Mouse (Mus musculus): ENCODE data around the gene Babam2. TPM values are rescaled to one million over a fixed set of nuclear protein-coding genes. Genes with fewer than 3 reads are reported as not detected.
"Not testable (repeated sequence)": the region's sequence is repeated elsewhere in the genome, so short reads cannot be mapped to it uniquely, and the experiment has no call there.

The Babam2 gene
- total and polyA plus RNA-seq, 3 experiments: 25.2 to 32.9 (median 28.4) TPM

- Histone ChIP-seq H3K36me3 (ENCODE audit: control insufficient read depth, insufficient read depth, low read length) (no peaks in the 10 kb centered on the region), H3K4me1 (ENCODE audit: control insufficient read depth, insufficient read depth, low read length) (no peaks in the 10 kb centered on the region; the same call in 1 of the 2 replicates), H3K27me3 (ENCODE audit: control insufficient read depth, insufficient read depth, low read length) (no peaks in the 10 kb centered on the region), H3K27ac (no peak overlapping the region), H3K4me3 (no peak overlapping the region), H3K79me2 (replicated peaks; ENCODE audit: control insufficient read depth, insufficient read depth, low read length) (no peaks in the 10 kb centered on the region), H3K9ac (ENCODE audit: low read depth, low read length) (no peak overlapping the region)
- intact Hi-C loops (cut with DNase I): no loop called here
- no peak for DNase-seq
- WGBS: 78% methylated on average over 8 of the region's 8 CpGs
- TF ChIP-seq CTCF (IDR thresholded peaks at IDR 0.05) (no peak), EP300 (IDR thresholded peaks at IDR 0.05; ENCODE audit: insufficient read depth, low read depth, low read length) (no peak), POLR2A (IDR thresholded peaks at IDR 0.05; ENCODE audit: insufficient read depth, low read depth, low read length) (no peak)
Measured at GRCm38 (mm10) chr5:31792863-31793262, 95.4 kb downstream of the Babam2 start.

GRCm38 (mm10) chr5:31795414-31795813 is 97.9 kb downstream of the Babam2 start:
- H3K4me3 ChIP-seq: no peak overlapping the region
- H3K27me3 ChIP-seq (ENCODE audit: control insufficient read depth, insufficient read depth, low read length): no peaks in the 10 kb centered on the region
- TF ChIP-seq POLR2A (IDR thresholded peaks at IDR 0.05; ENCODE audit: insufficient read depth, low read depth, low read length) (no peak), EP300 (IDR thresholded peaks at IDR 0.05; ENCODE audit: insufficient read depth, low read depth, low read length) (no peak), CTCF (IDR thresholded peaks at IDR 0.05) (no peak)
- intact Hi-C loops (cut with DNase I): no loop called here
- DNase-seq: no peak
- H3K4me1 ChIP-seq (ENCODE audit: control insufficient read depth, insufficient read depth, low read length): no peaks in the 10 kb centered on the region; the same call in 1 of the 2 replicates
- 89% methylated on average over 3 of the region's 3 CpGs for WGBS
- no peaks in the 10 kb centered on the region for H3K79me2 ChIP-seq (replicated peaks; ENCODE audit: control insufficient read depth, insufficient read depth, low read length)
- no peak overlapping the region for H3K9ac ChIP-seq (ENCODE audit: low read depth, low read length)
- no peak overlapping the region for H3K27ac ChIP-seq
- no peaks in the 10 kb centered on the region for H3K36me3 ChIP-seq (ENCODE audit: control insufficient read depth, insufficient read depth, low read length)

DNA sequence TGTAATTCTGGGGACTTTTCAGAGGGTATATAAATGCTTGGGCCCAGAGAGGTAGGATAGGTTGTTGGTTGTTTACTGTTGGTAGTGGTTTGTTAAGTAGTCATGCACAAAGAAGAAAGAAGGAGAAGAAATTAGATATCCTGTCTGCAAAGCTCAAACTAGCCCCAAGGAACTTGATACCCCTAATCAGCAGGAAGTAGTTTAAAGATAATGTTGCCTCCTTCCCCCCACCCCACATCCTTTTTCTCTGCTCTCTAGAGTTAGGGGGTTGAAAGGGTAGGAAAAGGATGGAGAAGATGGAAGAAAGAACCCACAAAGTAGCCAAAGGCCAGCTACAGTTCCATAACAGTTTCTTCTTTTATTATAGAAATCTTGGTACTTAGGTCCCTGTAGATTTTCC is 99.5 kb downstream of the Babam2 start:
- Histone ChIP-seq H3K27ac (no peak overlapping the region), H3K9ac (ENCODE audit: low read depth, low read length) (no peak overlapping the region), H3K79me2 (replicated peaks; ENCODE audit: control insufficient read depth, insufficient read depth, low read length) (no peaks in the 10 kb centered on the region), H3K36me3 (ENCODE audit: control insufficient read depth, insufficient read depth, low read length) (no peaks in the 10 kb centered on the region), H3K4me1 (ENCODE audit: control insufficient read depth, insufficient read depth, low read length) (no peaks in the 10 kb centered on the region; the same call in 1 of the 2 replicates), H3K27me3 (ENCODE audit: control insufficient read depth, insufficient read depth, low read length) (no peaks in the 10 kb centered on the region), H3K4me3 (no peak overlapping the region)
- TF ChIP-seq CTCF (IDR thresholded peaks at IDR 0.05) (no peak), POLR2A (IDR thresholded peaks at IDR 0.05; ENCODE audit: insufficient read depth, low read depth, low read length) (no peak), EP300 (IDR thresholded peaks at IDR 0.05; ENCODE audit: insufficient read depth, low read depth, low read length) (no peak)
- intact Hi-C loops (cut with DNase I): no loop called here
- DNase-seq: no peak

DNA sequence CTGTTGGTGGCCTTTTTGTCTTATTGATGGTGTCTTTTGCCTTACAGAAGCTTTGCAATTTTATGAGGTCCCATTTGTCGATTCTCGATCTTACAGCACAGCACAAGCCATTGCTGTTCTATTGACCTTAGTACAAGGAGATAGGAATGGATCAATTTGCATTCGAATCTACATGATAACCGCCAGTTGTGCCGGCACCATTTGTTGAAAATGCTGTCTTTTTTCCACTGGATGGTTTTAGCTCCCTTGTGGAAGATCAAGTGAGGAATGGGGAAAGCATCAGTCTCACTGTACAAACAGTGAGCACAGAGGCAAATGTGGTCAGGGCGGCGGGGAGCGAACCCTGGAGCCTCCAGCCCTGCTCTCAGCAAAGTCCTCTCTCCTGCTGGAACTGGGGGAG is 106.7 kb downstream of the Babam2 start:
- DNase-seq; intact Hi-C loops (cut with DNase I); H3K4me3 ChIP-seq; H3K27me3 ChIP-seq (ENCODE audit: control insufficient read depth, insufficient read depth, low read length); H3K27ac ChIP-seq; H3K36me3 ChIP-seq (ENCODE audit: control insufficient read depth, insufficient read depth, low read length); H3K4me1 ChIP-seq (ENCODE audit: control insufficient read depth, insufficient read depth, low read length); H3K9ac ChIP-seq (ENCODE audit: low read depth, low read length); H3K79me2 ChIP-seq (replicated peaks; ENCODE audit: control insufficient read depth, insufficient read depth, low read length): not testable (repeated sequence)
- 93% methylated on average over 8 of the region's 8 CpGs for WGBS

DNA sequence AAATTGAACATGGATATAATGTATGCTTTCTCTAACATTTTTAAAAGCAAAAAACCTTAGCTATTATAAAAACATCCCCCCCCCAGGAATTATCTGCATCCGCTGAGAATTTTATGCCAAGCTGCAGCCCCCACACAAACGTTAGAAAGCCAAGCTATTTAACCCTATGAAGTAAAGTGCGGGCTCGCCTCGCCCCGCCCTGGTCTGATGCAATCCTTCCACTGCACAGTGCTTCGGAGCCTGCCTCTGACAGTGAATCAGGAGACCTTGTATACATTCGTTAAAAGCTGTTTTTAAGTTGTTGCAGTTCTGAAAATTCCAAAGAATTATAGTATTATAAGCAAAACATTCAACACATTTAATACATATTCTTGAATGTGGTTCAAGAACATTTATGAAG is 107.3 kb downstream of the Babam2 start:
- Histone ChIP-seq H3K9ac (ENCODE audit: low read depth, low read length) (no peak overlapping the region), H3K36me3 (ENCODE audit: control insufficient read depth, insufficient read depth, low read length) (no peaks in the 10 kb centered on the region), H3K4me3 (no peak overlapping the region), H3K4me1 (ENCODE audit: control insufficient read depth, insufficient read depth, low read length) (no peaks in the 10 kb centered on the region), H3K79me2 (replicated peaks; ENCODE audit: control insufficient read depth, insufficient read depth, low read length) (no peaks in the 10 kb centered on the region), H3K27me3 (ENCODE audit: control insufficient read depth, insufficient read depth, low read length) (no peaks in the 10 kb centered on the region), H3K27ac (no peak overlapping the region)
- WGBS: 63% methylated on average over 8 of the region's 8 CpGs
- intact Hi-C loops (cut with DNase I): no loop called here
- TF ChIP-seq POLR2A (IDR thresholded peaks at IDR 0.05; ENCODE audit: insufficient read depth, low read depth, low read length) (no peak), CTCF (IDR thresholded peaks at IDR 0.05) (no peak), EP300 (IDR thresholded peaks at IDR 0.05; ENCODE audit: insufficient read depth, low read depth, low read length) (no peak)
- DNase-seq: no peak

GRCm38 (mm10) chr5:31807312-31807711 is 109.8 kb downstream of the Babam2 start:
- TF ChIP-seq CTCF (IDR thresholded peaks at IDR 0.05) (no peak), POLR2A (IDR thresholded peaks at IDR 0.05; ENCODE audit: insufficient read depth, low read depth, low read length) (no peak), EP300 (IDR thresholded peaks at IDR 0.05; ENCODE audit: insufficient read depth, low read depth, low read length) (no peak)

More at GRCm38 (mm10) chr5:31807312-31807711, 109.8 kb downstream of the Babam2 start:
- H3K79me2 ChIP-seq (replicated peaks; ENCODE audit: control insufficient read depth, insufficient read depth, low read length): no peaks in the 10 kb centered on the region
- H3K27ac ChIP-seq: no peak overlapping the region
- no peaks in the 10 kb centered on the region for H3K36me3 ChIP-seq (ENCODE audit: control insufficient read depth, insufficient read depth, low read length)
- no peak overlapping the region for H3K9ac ChIP-seq (ENCODE audit: low read depth, low read length)
- H3K4me1 ChIP-seq (ENCODE audit: control insufficient read depth, insufficient read depth, low read length): no peaks in the 10 kb centered on the region
- intact Hi-C loops (cut with DNase I): no loop called here
- WGBS: 97% methylated on average over 6 of the region's 6 CpGs
- no peak for DNase-seq
- H3K4me3 ChIP-seq: no peak overlapping the region
- no peaks in the 10 kb centered on the region for H3K27me3 ChIP-seq (ENCODE audit: control insufficient read depth, insufficient read depth, low read length)
